In genomic region chr19:59239124-59239817, GRCm38 (mm10) we compare ENCODE assay signal across 9 mouse cellular contexts. TPM values are rescaled to one million over a fixed set of nuclear protein-coding genes. Genes with fewer than 3 reads are reported as not detected.
DNase-seq lines count a peak whose midpoint lies in the region; ATAC-seq and TF ChIP-seq lines count a peak whose summit lies in the region.
"Had no signal": no experiment of that assay in that cellular context is flagged by ENCODE, and none has a peak within 500 bp of the region (broad histone marks: within the 10 kb centered on the region; RNA-seq: fewer than 3 reads in every experiment).

No protein-coding gene starts in this region.

- H3K4me3 ChIP-seq in forebrain, embryonic 16.5 days (replicated peaks; ENCODE audit: low read length): no peak overlapping the region
- H3K4me3 ChIP-seq in layer of hippocampus, adult 2 months: no peak overlapping the region
- no peak overlapping the region for H3K4me3 ChIP-seq in lung, embryonic 16.5 days (ENCODE audit: low read length)
- H3K4me3 ChIP-seq: heart, embryonic 13.5 days had no signal

- no peak overlapping the region for H3K27ac ChIP-seq in forebrain, embryonic 16.5 days (ENCODE audit: low read length)
- H3K27ac ChIP-seq in layer of hippocampus, adult 2 months: no peak overlapping the region
- no peak overlapping the region for H3K27ac ChIP-seq in lung, embryonic 16.5 days (ENCODE audit: low read length)
- H3K27ac ChIP-seq: heart, embryonic 13.5 days had no signal

- 22% methylated on average over 17 of the region's 17 CpGs for WGBS in forebrain, embryonic 16.5 days
- WGBS in lung, embryonic 16.5 days: 20% methylated on average over 17 of the region's 17 CpGs

- H3K4me1 ChIP-seq in forebrain, embryonic 16.5 days (replicated peaks; ENCODE audit: control insufficient read depth, insufficient read depth, low read length): no peaks in the 10 kb centered on the region
- H3K4me1 ChIP-seq in lung, embryonic 16.5 days (replicated peaks; ENCODE audit: control insufficient read depth, insufficient read depth, low read length): no peaks in the 10 kb centered on the region
- H3K4me1 ChIP-seq: heart, embryonic 13.5 days had no signal

- DNase-seq in ES-CJ7 (ENCODE audit: low read depth, low spot score): peak; percentile 80
- peak; percentile 69 for DNase-seq in cerebellum, adult 11 months
- DNase-seq in layer of hippocampus, adult 2 months (ENCODE audit: low spot score in 2 of 2): peak; percentile 72 to 90
- DNase-seq in ovary, adult 18-20 months (ENCODE audit: low spot score): peak; percentile 58
- peak; percentile 57 to 58 for DNase-seq in thymus, adult 18-20 months

- H3K9ac ChIP-seq in forebrain, embryonic 16.5 days (replicated peaks; ENCODE audit: low read depth, low read length): no peak overlapping the region
- H3K9ac ChIP-seq in lung, embryonic 16.5 days (ENCODE audit: low read length): no peak overlapping the region
- H3K9ac ChIP-seq: heart, embryonic 13.5 days had no signal

- no peaks in the 10 kb centered on the region for H3K36me3 ChIP-seq in forebrain, embryonic 16.5 days (ENCODE audit: control insufficient read depth, insufficient read depth)
- H3K36me3 ChIP-seq in lung, embryonic 16.5 days (ENCODE audit: control insufficient read depth, insufficient read depth, low read length): no peaks in the 10 kb centered on the region
- H3K36me3 ChIP-seq: heart, embryonic 13.5 days had no signal

- H3K9me3 ChIP-seq in forebrain, embryonic 16.5 days (ENCODE audit: control insufficient read depth, low read length): no peaks in the 10 kb centered on the region
- H3K9me3 ChIP-seq in lung, embryonic 16.5 days (ENCODE audit: control insufficient read depth, low read length): no peaks in the 10 kb centered on the region
- H3K9me3 ChIP-seq: heart, embryonic 13.5 days had no signal

- peak; percentile 100 for TF ChIP-seq CTCF in layer of hippocampus, adult 2 months (conservative IDR thresholded peaks at IDR 0.05)

- no peak overlapping the region for H3K4me2 ChIP-seq in forebrain, embryonic 16.5 days (ENCODE audit: low read length)
- no peak overlapping the region for H3K4me2 ChIP-seq in lung, embryonic 16.5 days (ENCODE audit: low read depth, low read length)
- H3K4me2 ChIP-seq: heart, embryonic 13.5 days had no signal

- peak; percentile 70 for ATAC-seq in forebrain, embryonic 16.5 days
- ATAC-seq in hematopoietic stem cell, adult 5-6 weeks (replicated peaks in 1 of 2; ENCODE audit: insufficient read depth in 1 of 2, low FRiP score in 2 of 2, low TSS enrichment in 1 of 2, low read depth in 1 of 2, poor library complexity in 2 of 2, severe bottlenecking in 2 of 2): peak; percentile 82 to 86
- ATAC-seq in lung, embryonic 16.5 days (ENCODE audit: low read depth): 0 out of 2 replicates have a peak, but pooled peaks have one; percentile 34

- no peaks in the 10 kb centered on the region for H3K27me3 ChIP-seq in forebrain, embryonic 16.5 days (replicated peaks; ENCODE audit: control insufficient read depth, insufficient read depth, low read length)
- H3K27me3 ChIP-seq in lung, embryonic 16.5 days (ENCODE audit: control insufficient read depth, insufficient read depth, low read depth, low read length): no peaks in the 10 kb centered on the region

RNA-seq across cellular contexts. Expression of gene Kcnk18, which starts 20.3 kb away (rescaled TPM):
- polyA plus RNA-seq in forebrain, embryonic 16.5 days (2015; fragmentation: Nextera tagmentation; extraction: Ambion mirVana): not detected in 2 replicates
- not detected in 2 replicates for total RNA-seq in hematopoietic stem cell, adult 5-6 weeks (2017)
- not detected for total RNA-seq in layer of hippocampus, adult 2 months (2021)
- not detected in 2 replicates for polyA plus RNA-seq in lung, embryonic 16.5 days (2015; fragmentation: Nextera tagmentation; extraction: Ambion mirVana)
- polyA plus RNA-seq: heart, embryonic 13.5 days had no signal

RNA-seq across cellular contexts. Expression of gene Slc18a2, which starts 21.4 kb away (rescaled TPM):
- polyA plus RNA-seq in forebrain, embryonic 16.5 days (2015; fragmentation: Nextera tagmentation; extraction: Ambion mirVana): 19.8 and 21.0 TPM in 2 replicates
- 29.2 and 35.1 TPM in 2 replicates for total RNA-seq in hematopoietic stem cell, adult 5-6 weeks (2017)
- total RNA-seq in layer of hippocampus, adult 2 months (2021): 1 to 10 TPM; 1.2 to 1.4 TPM
- polyA plus RNA-seq in lung, embryonic 16.5 days (2015; fragmentation: Nextera tagmentation; extraction: Ambion mirVana): 5.7 and 5.9 TPM in 2 replicates

Comparison
In these comparisons a context has a peak if more than half of its experiments do, and no peak if none do; other contexts are left out.
1. ATAC-seq: peak in every context shown above with its lines; median percentile 84 in hematopoietic stem cell, adult 5-6 weeks; 70 in forebrain, embryonic 16.5 days; 34 in lung, embryonic 16.5 days.
2. RNA of gene Slc18a2, which starts 21.4 kb away (total RNA-seq): 29.2 to 35.1 TPM in hematopoietic stem cell, adult 5-6 weeks; 1.2 to 1.4 TPM in layer of hippocampus, adult 2 months; every median in the first group is over 10 times any median in the second.
3. Peak in every context shown above with its lines, with median percentiles within 50 percentile points of each other: DNase-seq.